Mouse (Mus musculus) adrenal gland, postnatal 4 days (tissue): Measurements from ENCODE around the gene Col4a2. TPM values are rescaled to one million over a fixed set of nuclear protein-coding genes. Genes with fewer than 3 reads are reported as not detected.

ENCODE experiments used
- DNase-seq, 2 experiments: peaks; one replicate each; pipeline ENCODE4 v3.0.0; 2021 to 2022; ENCODE audit warnings: low spot score in 2 of 2, mixed read lengths in 2 of 2
- total RNA-seq, 2 experiments: library from RNA; stranded (reverse); gene quantifications; 2 replicates each; pipeline ENCODE4 v1.2.3; 2021

Gene Col4a2
- total RNA-seq, 2 experiments from 2014 or later: 299 to 331 TPM

- DNase-seq: no peak
Observed at GRCm38 (mm10) chr8:11292611-11293010, 20.0 kb upstream of the Col4a2 start.

GRCm38 (mm10) chr8:11296282-11296943 lies 16.2 kb upstream of the Col4a2 start:
- no peak for DNase-seq

- DNase-seq: no peak
Observed at GRCm38 (mm10) chr8:11297141-11297838, 15.3 kb upstream of the Col4a2 start.

- no peak for DNase-seq
Observed at GRCm38 (mm10) chr8:11298531-11299316, 13.9 kb upstream of the Col4a2 start.

- no peak for DNase-seq
Observed at GRCm38 (mm10) chr8:11299317-11299602, 13.3 kb upstream of the Col4a2 start.

- no peak for DNase-seq
Observed at GRCm38 (mm10) chr8:11300436-11300835, 12.2 kb upstream of the Col4a2 start.

GRCm38 (mm10) chr8:11304027-11304601 lies 8.5 kb upstream of the Col4a2 start:
- DNase-seq: no peak

- DNase-seq: no peak
Observed at GRCm38 (mm10) chr8:11305539-11305938, 7.1 kb upstream of the Col4a2 start.

- no peak for DNase-seq
Observed at GRCm38 (mm10) chr8:11307451-11307850, 5.2 kb upstream of the Col4a2 start.

GRCm38 (mm10) chr8:11308570-11308998 lies 4.0 kb upstream of the Col4a2 start:
- DNase-seq: no peak

- no peak for DNase-seq
Observed at GRCm38 (mm10) chr8:11309226-11309625, 3.4 kb upstream of the Col4a2 start.

GRCm38 (mm10) chr8:11310049-11310448 lies 2.6 kb upstream of the Col4a2 start:
- no peak for DNase-seq

- no peak for DNase-seq
Observed at GRCm38 (mm10) chr8:11311681-11312348, 790 bp upstream of the Col4a2 start.

GRCm38 (mm10) chr8:11313176-11314111 lies 839 bp downstream of the Col4a2 start:
- DNase-seq: no peak

- no peak for DNase-seq
Observed at GRCm38 (mm10) chr8:11314613-11315012, 2.0 kb downstream of the Col4a2 start.

- DNase-seq: no peak
Observed at GRCm38 (mm10) chr8:11315179-11315943, 2.8 kb downstream of the Col4a2 start.

GRCm38 (mm10) chr8:11316118-11316517 lies 3.5 kb downstream of the Col4a2 start:
- DNase-seq: no peak

- no peak for DNase-seq
Observed at GRCm38 (mm10) chr8:11319405-11319804, 6.8 kb downstream of the Col4a2 start.

- DNase-seq: no peak
Observed at GRCm38 (mm10) chr8:11321841-11322240, 9.2 kb downstream of the Col4a2 start.
